Mouse (Mus musculus) T-helper 2 cell (primary cell): Measurements from ENCODE around the gene Gm5624.
"Not testable (repeated sequence)": the region's sequence is repeated elsewhere in the genome, so short reads cannot be mapped to it uniquely, and the experiment has no call there.

ENCODE experiments used
- in situ Hi-C: fragments of 300-600 bp; cut with MboI, MseI; formaldehyde crosslinking; loops from one replicate; pipeline ENCODE4 v1.15.1; 2025; ENCODE audit warnings: high pct_unique_total_duplicates

Gm5624 gene

GRCm38 (mm10) chr14:44627737-44628136 is at the start of gene Gm5624:
Gene Gm5624, minus strand, starts transcription at chr14:44627938.
- in situ Hi-C loops, result not testable (repeated sequence)

DNA sequence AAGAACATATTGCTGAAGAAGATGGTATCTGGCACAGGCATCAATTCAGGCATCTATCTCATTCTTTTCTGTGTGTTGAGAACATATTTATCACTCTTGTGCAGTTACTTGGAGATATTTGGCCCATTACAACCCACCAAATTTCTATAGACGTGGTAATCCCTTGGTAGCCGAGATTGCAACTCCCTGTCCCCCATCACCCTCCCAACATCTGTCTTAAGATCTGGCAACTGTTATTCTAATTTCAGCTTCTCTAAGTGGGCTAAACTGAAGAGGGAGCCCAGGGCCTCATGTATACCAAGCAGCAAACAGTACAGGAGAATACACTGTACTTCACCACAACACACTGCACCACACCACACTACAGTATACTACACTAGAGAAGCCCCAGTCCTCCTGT is 36.0 kb downstream of the Gm5624 start:
- in situ Hi-C loops, result not testable (repeated sequence)

GRCm38 (mm10) chr14:44582853-44583252 is 44.9 kb downstream of the Gm5624 start, which contains the start of gene Gm8247:
Gene Gm8247, plus strand, starts transcription at chr14:44583153.
- in situ Hi-C loops, result not testable (repeated sequence)

GRCm38 (mm10) chr14:44547961-44548360 is 79.8 kb downstream of the Gm5624 start:
- in situ Hi-C loops, result not testable (repeated sequence)

DNA sequence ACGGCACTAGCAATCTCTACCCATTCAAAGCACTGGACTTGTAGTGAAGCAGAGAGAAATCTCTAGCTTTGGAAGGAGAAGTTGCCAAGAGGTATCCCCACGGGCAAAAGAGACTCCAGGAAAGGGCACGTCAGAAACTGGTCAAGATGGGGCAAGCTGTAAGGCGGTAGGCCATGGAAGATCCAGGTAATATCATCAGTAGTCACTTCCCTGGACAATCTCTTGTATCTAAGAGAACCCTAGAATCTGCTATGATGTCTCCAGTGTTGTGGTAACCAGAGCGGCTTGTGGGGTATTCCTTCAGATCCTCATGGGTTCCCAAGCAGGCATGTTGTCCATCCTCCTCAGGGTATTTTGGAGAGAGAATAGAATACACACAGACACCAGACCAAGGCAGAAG is 109.8 kb downstream of the Gm5624 start, which contains the start of gene Gm17093:
Gene Gm17093, plus strand, starts transcription at position 301 of the 400 bp plus-strand sequence.
- in situ Hi-C loops, result not testable (repeated sequence)
